Mouse (Mus musculus): ENCODE measurements at regions not wholly inside any gene's neighbourhood (a gene's known extent, or its start where the extent isn't known, plus 50 kb on each side); places are given as distances from the start of the nearest gene placed in this dataset.

DNA sequence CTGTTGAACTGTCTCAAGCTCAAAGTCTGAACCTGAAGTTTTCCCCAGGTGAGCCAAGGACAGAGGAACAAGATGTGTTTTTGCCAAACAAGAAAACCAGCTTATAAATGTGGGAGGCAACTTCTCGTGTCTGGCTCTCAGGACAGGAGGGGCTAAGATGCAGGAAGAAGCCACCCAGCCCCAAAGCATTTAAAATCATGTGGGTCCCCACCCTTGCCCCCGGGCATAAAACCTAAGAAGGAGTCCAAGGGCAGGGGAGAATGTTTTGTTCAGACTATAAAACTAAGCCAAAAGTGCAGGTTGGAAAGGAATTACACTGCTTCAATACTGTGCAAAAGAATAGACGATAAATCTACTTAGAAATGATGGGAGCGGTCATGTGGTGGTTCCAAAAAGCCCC lies 80.7 kb upstream of the Lrig1 start:
- TF ChIP-seq GATA4 (IDR thresholded peaks at IDR 0.05; ENCODE audit: insufficient replicate concordance, low read length), result no peak

DNA sequence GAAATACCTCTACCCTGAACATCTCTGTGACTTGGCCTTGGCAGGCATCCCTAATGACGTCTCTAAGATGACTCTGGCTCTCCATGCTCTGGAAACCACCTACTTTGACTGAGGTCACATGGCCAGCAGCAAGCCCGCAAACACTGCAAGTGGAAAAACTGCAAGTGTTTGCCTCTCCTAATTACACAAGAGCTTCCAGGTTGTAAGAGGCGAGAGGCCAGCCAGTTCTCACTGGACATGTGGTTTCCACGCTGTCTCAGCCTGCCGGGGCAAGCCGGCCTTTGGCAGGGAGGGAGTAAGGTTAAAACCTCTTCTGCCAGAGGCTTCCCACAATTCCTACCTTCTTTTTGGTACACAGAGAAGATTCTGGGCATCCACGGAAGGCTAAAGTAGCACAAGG lies 79.9 kb upstream of the Lrig1 start:
- no peak; the same call in 1 of the 2 replicates for TF ChIP-seq GATA4 (IDR thresholded peaks at IDR 0.05; ENCODE audit: insufficient replicate concordance, low read length)

DNA sequence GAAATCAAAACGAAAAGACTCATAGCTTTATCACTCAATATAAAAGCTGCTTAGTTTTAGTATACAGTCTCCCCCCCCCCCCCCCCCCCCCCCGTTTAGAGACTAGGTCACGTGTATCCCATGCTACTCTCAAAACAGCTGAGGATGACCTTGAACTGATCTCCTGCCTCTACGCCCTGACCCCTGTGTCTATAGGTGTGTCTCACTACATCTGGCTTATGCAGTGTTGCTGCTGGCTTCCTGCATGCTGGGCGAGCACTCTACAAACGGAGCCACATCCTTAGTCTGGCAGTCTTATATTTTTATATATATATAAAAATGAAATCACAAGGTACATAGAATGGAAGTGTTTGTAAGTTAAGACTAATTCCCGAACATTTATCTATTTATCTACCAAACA lies 79.3 kb upstream of the Lrig1 start:
- no peak for TF ChIP-seq GATA4 (IDR thresholded peaks at IDR 0.05; ENCODE audit: insufficient replicate concordance, low read length)

DNA sequence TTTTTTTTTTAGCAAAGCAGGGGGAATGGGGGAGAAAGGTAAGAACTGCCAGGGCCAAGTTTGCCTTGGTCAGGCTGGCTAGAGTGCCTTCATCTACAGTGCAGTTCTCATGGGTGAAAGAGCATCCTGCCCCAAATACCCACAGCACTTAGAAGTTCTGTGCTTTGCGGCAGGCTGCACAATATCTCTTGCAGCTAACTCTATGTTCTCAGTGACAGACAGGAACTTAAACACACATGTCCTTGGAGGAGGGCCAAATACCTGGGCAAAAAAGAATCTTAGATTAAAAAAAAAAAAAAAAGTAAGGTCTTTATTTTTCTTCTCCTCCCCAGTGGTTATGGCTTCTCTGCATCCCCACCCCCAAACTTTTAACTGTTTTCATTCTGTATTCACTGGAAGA lies 78.8 kb upstream of the Lrig1 start:
- TF ChIP-seq GATA4 (IDR thresholded peaks at IDR 0.05; ENCODE audit: insufficient replicate concordance, low read length), result no peak

DNA sequence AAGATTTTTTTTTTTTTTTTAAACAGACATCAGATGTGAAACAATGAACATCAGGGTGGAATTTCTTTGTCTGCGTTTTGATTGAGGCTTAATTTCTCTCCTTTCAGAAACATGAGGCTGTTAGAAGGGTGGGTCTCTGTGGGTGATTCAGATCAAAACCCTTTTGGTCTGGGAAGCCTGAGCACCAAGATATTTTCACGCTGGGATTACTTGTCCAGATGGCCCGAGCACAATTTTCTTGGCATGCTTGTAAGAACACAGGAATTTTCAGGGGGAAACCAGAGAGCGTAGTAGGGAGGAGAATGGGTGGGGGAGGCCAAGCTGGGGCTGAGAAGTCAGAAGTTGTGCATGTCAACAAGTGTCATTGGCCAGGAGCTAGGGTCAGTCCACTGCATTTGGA lies 76.6 kb upstream of the Lrig1 start:
- TF ChIP-seq GATA4 (IDR thresholded peaks at IDR 0.05; ENCODE audit: insufficient replicate concordance, low read length), result no peak

DNA sequence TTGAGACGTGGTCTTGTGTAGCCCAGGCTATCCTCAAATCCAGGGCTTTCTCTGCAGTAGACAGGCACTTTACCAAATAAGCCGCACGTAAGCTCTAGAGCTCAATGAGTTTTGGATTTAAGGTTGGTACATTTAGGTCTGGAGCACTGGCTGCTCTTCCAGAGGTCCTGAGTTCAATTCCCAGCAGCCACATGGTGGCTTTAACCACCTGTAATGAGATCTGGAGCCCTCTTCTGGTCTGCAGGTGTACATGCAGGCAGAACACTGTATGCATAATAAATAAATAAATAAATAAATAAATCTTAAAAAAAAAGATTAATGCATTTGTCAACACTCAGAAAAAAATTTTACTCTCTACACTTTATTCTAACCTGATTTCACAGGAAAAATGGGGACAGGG lies 74.9 kb upstream of the Lrig1 start:
- TF ChIP-seq GATA4 (IDR thresholded peaks at IDR 0.05; ENCODE audit: insufficient replicate concordance, low read length), result no peak

DNA sequence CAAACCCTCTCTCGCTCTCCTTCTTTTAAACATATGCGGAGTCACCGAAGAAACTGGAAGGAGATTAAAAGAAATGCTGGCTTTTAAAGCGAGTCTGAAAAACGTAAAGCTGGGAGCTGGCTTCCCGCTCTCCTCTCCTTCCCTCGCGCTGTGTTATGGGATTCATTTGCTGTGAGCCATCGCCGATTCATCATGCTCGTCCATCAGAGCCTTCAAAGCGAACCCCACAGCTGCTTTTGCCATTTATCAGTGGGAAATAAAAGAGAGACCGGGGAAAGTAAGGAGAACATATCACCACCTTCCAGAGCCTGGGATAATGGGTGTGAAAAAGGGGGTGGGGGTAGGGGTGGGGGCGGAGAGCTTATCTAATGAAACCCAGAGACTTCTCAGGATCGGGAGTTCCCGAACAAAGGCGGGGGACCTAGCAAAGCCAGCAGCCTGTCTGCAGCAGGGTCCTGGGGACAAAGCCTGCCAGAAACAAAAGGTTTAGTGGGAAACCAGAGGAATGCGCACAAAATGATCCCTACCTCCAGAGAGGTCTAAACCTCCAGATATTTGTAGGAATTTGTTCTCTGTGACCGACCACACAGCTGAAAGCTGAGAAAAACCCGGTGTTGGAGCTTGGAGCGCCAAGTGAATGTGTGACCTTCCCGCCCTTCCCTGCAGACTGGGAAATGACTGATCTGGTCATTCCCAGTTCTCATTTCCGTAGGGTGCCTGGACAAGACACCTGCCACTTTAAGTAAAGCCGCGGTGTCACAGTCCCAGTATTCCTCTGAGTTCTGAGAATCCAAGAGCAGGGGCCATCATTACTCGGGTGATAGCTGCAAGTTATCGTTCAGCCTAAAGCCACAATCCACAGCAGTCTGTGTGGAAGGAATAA lies 73.9 kb upstream of the Lrig1 start:
- no peak for TF ChIP-seq GATA4 (IDR thresholded peaks at IDR 0.05; ENCODE audit: insufficient replicate concordance, low read length)

DNA sequence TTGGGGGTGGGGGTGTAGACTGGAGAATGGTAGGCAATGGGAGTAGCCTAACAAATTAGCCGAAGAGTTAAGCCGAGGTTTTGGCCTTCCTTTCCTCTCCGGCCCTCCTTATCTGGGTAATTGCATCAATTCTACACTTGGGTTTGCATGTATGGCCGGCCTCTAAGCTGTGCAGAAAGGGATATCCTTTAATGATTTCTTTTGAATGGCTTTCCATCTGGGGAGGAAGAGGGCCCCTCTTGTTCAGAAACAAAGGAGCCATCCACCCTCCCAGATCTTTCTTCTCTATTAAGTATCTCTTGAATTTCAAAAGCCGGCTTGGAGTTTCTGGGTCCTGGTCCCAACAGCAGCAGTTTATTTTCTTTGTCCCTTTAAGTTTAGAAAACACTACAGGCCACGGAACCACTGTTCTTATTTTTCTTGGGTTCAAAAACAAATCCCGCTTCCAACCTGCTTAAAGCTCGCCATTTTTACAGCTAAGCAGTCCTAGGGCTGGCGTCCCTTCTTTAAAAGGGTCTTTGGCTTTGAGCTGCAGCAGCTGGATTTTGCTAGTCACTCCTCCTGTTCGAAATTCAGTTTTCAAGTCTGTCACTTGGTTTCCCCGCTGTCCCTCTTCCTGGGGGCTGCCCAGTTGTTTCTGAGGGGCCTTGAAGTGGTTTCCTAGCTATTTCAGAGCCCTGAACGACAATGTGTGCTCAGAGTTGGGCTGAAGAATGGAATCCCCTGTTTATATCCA lies 73.1 kb upstream of the Lrig1 start:
- TF ChIP-seq GATA4 (IDR thresholded peaks at IDR 0.05; ENCODE audit: insufficient replicate concordance, low read length), result no peak

DNA sequence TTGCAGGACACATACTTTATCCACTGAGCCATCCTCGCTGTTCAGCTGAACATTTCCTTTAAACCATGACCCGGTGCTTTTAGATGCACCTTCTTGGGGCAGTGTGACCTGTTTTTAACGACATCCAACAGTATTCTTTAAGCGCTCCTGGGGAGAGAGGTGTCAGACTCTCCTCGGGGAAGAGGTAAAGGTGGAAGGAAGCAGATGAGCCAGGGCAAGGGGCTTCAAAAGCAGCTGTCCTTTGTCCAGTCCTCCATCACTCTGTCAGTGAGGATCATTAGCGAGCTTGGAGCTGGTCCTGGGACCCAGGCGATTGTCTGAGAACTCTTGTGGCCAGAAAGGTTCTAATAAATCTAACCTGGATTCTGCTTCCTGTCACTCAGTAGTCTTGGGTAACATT lies 72.4 kb upstream of the Lrig1 start:
- TF ChIP-seq GATA4 (IDR thresholded peaks at IDR 0.05; ENCODE audit: insufficient replicate concordance, low read length), result no peak

DNA sequence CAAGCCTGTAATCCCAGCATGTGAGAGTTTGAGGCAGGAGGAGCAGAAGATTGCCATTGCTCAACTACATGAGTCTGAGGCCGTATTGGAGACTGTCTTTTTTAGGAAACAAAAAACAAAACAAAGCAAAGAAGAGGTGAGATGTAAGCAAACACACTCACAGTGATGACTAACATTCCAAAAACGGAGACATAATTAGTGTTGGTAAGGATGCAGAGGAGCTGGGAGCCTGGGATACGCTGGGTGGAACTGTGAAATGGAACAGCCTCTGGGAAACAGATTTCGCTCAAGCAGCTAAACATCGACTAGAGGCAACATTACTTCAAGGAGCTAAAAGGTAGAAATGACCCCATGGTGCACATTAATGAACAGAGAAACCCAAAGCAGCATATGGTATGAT lies 68.3 kb upstream of the Lrig1 start:
- no peak for TF ChIP-seq GATA4 (IDR thresholded peaks at IDR 0.05; ENCODE audit: insufficient replicate concordance, low read length)

DNA sequence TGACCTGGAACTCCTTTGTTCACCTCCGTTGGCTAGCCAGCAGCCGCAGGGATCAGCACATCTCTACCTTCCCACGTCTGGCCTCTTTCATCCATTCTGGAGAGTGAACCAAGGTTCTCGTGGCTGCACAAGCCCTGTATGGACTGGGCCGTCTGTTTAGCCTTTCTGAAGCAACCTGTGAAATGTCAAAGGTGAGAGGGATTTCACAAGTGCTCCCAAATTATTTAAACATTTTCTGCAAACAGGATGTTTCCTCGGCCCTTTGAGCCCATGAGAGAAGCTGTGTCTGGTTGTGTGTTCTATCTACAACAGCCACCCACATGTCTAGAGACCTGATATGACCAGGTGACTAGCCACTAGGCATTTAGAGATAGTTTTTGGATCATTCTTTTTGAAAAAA lies 65.8 kb upstream of the Lrig1 start:
- TF ChIP-seq GATA4 (IDR thresholded peaks at IDR 0.05; ENCODE audit: insufficient replicate concordance, low read length), result no peak

DNA sequence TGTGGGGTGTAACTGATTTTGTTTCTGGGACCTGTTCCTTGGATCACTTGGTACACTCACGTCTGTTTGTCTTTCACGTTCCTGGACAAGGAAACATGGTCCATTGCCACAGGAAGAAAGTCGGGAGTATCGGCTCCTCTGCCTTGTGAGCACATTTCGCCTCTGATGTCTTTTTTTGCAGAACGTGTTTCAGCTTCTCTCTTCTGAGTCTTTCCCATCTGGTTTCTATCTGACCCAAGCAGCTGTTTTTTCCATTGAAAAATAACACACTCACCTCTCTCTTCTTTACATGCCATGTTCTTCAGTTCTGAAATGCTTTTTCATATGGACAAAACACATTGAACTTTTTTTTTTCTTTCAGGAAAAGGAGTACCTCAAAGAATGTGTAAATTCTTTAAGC lies 61.4 kb upstream of the Lrig1 start:
- TF ChIP-seq GATA4 (IDR thresholded peaks at IDR 0.05; ENCODE audit: insufficient replicate concordance, low read length), result no peak

DNA sequence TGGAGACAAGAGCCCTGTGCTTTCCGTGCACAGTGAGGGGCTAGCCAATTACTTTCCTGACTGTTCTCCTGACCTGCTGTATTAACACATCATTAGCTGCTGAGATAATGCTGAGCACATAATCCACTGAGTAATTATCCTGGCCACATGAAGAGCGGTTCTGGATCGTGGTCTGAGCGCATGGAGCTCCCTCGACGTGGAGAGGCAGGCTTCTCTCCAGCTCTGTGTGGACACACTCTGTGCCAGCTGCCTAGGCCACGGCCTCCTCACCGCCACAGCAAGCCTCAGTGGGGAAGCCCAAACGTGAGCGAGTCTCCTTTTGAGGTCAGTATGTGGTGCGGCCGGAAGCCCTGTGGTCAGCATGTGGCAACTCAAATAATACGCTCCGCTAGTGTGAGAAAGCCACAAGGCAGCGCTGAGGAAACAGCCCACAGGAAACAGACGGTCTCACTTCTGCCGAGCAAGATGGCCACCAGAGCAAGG lies 60.7 kb upstream of the Lrig1 start:
- TF ChIP-seq GATA4 (IDR thresholded peaks at IDR 0.05; ENCODE audit: insufficient replicate concordance, low read length), result no peak

DNA sequence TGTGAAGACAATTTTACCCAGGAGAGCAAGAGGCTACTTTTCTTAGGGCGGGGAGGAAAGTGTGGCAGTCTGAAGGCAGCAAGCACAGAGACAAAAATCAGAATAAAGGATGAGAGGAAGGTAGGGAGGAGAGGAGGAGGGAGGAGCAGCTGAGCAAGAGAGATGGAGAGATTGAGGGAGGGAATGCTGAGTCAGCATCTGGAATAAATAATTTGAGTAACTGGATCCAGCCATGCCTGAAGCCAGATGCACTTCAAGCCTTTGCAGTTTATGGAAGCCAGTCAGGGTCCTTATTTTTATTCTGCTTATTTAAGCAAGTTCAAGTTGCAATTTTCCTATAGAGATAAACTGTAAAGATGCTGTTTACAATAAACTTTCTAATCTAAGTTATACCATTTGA lies 59.7 kb upstream of the Lrig1 start:
- TF ChIP-seq GATA4 (IDR thresholded peaks at IDR 0.05; ENCODE audit: insufficient replicate concordance, low read length), result no peak

DNA sequence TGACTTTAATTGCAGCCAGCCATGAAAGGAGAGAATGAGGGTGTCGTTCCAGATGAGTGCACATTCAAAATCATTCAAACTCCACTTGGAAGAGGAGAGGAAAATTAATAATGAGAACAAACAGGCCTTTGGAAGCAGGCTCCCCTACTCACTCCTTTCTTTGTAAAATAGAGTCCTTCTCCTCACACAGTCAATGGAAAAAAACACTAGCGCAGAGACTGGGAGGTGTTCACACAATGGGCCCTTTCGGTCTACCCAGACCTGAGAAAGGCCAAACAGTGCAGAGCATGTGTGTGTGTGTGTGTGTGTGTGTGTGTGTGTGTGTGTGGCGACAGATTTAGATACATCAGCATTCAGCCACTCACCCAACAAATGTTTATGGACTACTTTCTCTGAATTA lies 56.0 kb upstream of the Lrig1 start:
- no peak for TF ChIP-seq GATA4 (IDR thresholded peaks at IDR 0.05; ENCODE audit: insufficient replicate concordance, low read length)

DNA sequence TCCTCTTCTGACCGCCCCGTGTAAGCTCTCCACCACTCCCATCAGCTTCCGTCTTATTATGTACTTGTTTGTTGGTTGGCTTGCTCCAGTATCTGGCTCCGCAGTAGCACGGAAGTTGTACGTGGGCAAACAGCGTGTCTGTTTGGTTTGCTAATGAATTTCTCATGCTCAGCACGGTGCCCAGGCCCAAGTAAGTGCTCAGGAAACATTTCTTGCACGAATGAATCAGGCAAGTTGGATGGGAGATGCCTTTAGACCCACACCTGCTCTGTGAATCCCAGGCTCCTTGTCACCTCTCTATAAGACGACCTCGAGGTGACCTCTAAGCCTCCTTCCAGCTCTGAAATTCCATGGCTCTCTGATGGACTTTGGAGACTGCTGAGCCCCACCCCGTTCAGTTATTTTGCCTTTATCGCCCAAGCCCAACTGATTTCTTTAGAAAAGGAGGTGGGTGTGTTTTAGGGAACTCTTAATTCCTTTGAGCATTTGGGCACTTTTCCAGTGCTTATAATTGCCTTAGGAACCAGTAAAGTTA lies 55.4 kb upstream of the Lrig1 start:
- TF ChIP-seq GATA4 (IDR thresholded peaks at IDR 0.05; ENCODE audit: insufficient replicate concordance, low read length), result no peak

All from liver, adult (tissue).